18 mouse cellular contexts compared by ENCODE assay signal in genomic region chr3:115762841-115763240, GRCm38 (mm10). TPM values are rescaled to one million over a fixed set of nuclear protein-coding genes. Genes with fewer than 3 reads are reported as not detected.
DNase-seq lines count a peak whose midpoint lies in the region; ATAC-seq and TF ChIP-seq lines count a peak whose summit lies in the region.
"Had no signal": no experiment of that assay in that cellular context is flagged by ENCODE, and none has a peak within 500 bp of the region (broad histone marks: within the 10 kb centered on the region; RNA-seq: fewer than 3 reads in every experiment).

No protein-coding gene starts in this region.

- H3K9ac ChIP-seq in heart, adult 2 months (ENCODE audit: low read depth, low read length): no peak overlapping the region
- no peak overlapping the region for H3K9ac ChIP-seq in kidney, embryonic 14.5 days (ENCODE audit: low read depth, low read length)
- H3K9ac ChIP-seq in heart, embryonic 16.5 days (ENCODE audit: low read length): no peak overlapping the region
- H3K9ac ChIP-seq in neural tube, embryonic 15.5 days (replicated peaks): no peak overlapping the region
- H3K9ac ChIP-seq: lung, embryonic 14.5 days; neural tube, embryonic 13.5 days; stomach, embryonic 15.5 days had no signal

- H3K27ac ChIP-seq in heart, adult 2 months: peak overlapping the region; percentile 77
- peak overlapping the region; percentile 15; the same call in 1 of the 2 replicates for H3K27ac ChIP-seq in kidney, embryonic 14.5 days (ENCODE audit: low read depth, low read length)
- peak overlapping the region; percentile 99 for H3K27ac ChIP-seq in brown adipose tissue, adult 24 weeks (replicated peaks; ENCODE audit: low read depth, low read length)
- H3K27ac ChIP-seq in heart, embryonic 16.5 days (ENCODE audit: low read length): peak overlapping the region; percentile 67
- no peak overlapping the region for H3K27ac ChIP-seq in neural tube, embryonic 15.5 days (replicated peaks)
- H3K27ac ChIP-seq: limb, embryonic 10.5 days; midbrain, embryonic 10.5 days; neural tube, embryonic 13.5 days; stomach, embryonic 15.5 days had no signal

- H3K79me2 ChIP-seq in heart, adult 2 months (replicated peaks; ENCODE audit: control insufficient read depth, insufficient read depth, low read length): no peaks in the 10 kb centered on the region

- peak; percentile 62; the same call in 1 of the 2 replicates for TF ChIP-seq POLR2A in heart, adult 2 months (IDR thresholded peaks at IDR 0.05; ENCODE audit: insufficient read depth, low read depth, low read length)

- peaks cover 6% of the 10 kb centered on the region for H3K36me3 ChIP-seq in heart, adult 2 months (ENCODE audit: control insufficient read depth, insufficient read depth, low read length)
- H3K36me3 ChIP-seq in kidney, embryonic 14.5 days (ENCODE audit: control insufficient read depth, insufficient read depth, low read length): no peaks in the 10 kb centered on the region
- H3K36me3 ChIP-seq in heart, embryonic 16.5 days (ENCODE audit: control insufficient read depth, insufficient read depth): no peaks in the 10 kb centered on the region
- no peaks in the 10 kb centered on the region for H3K36me3 ChIP-seq in neural tube, embryonic 15.5 days
- H3K36me3 ChIP-seq: hindbrain, embryonic 10.5 days; limb, embryonic 10.5 days; midbrain, embryonic 10.5 days; neural tube, embryonic 13.5 days; stomach, embryonic 15.5 days had no signal

- no peaks in the 10 kb centered on the region for H3K27me3 ChIP-seq in heart, adult 2 months (ENCODE audit: control insufficient read depth, insufficient read depth, low read length)
- no peaks in the 10 kb centered on the region for H3K27me3 ChIP-seq in kidney, embryonic 14.5 days (ENCODE audit: control insufficient read depth, insufficient read depth, low read length)
- H3K27me3 ChIP-seq in heart, embryonic 16.5 days (ENCODE audit: control insufficient read depth, insufficient read depth, low read length): no peaks in the 10 kb centered on the region
- H3K27me3 ChIP-seq in neural tube, embryonic 15.5 days (replicated peaks): no peaks in the 10 kb centered on the region
- H3K27me3 ChIP-seq: neural tube, embryonic 13.5 days; stomach, embryonic 15.5 days had no signal

- 0 out of 2 replicates have a peak, but pooled peaks have one; percentile 52 for TF ChIP-seq EP300 in heart, adult 2 months (IDR thresholded peaks at IDR 0.05; ENCODE audit: insufficient read depth, low read depth, low read length)

- TF ChIP-seq CTCF in heart, adult 2 months (IDR thresholded peaks at IDR 0.05): no peak

- intact Hi-C loops in heart, adult 2 months (cut with DNase I): no loop called here
- intact Hi-C loops in heart, postnatal 10 days (cut with DNase I): no loop called here

- no peaks in the 10 kb centered on the region for H3K9me3 ChIP-seq in kidney, embryonic 14.5 days (ENCODE audit: control insufficient read depth, low read length)
- H3K9me3 ChIP-seq in heart, embryonic 16.5 days (replicated peaks; ENCODE audit: control insufficient read depth, low read length): no peaks in the 10 kb centered on the region; the same call in 1 of the 2 replicates
- no peaks in the 10 kb centered on the region for H3K9me3 ChIP-seq in neural tube, embryonic 15.5 days (replicated peaks)
- H3K9me3 ChIP-seq: hindbrain, embryonic 10.5 days; limb, embryonic 10.5 days; midbrain, embryonic 10.5 days; neural tube, embryonic 13.5 days; stomach, embryonic 15.5 days had no signal

- no peak for ATAC-seq in kidney, embryonic 14.5 days (ENCODE audit: low FRiP score, low TSS enrichment)
- ATAC-seq in heart, embryonic 16.5 days (replicated peaks; ENCODE audit: extremely low read depth, insufficient read depth, low FRiP score): no peak
- no peak for ATAC-seq in neural tube, embryonic 15.5 days (ENCODE audit: low FRiP score)

- no peak for DNase-seq in heart, adult 2 months
- no peak for DNase-seq in heart, postnatal 10 days
- no peak for DNase-seq in kidney, postnatal 25 days
- no peak for DNase-seq in cerebellum, postnatal 4 days (ENCODE audit: low spot score in 2 of 2)
- DNase-seq: cerebellum, postnatal 10 days; right cerebral cortex, postnatal 14 days had no signal

- WGBS in heart, adult 2 months: 36% methylated on average over 7 of the region's 7 CpGs
- 69% methylated on average over 7 of the region's 7 CpGs for WGBS in kidney, embryonic 14.5 days
- WGBS in heart, embryonic 16.5 days: 46% methylated on average over 7 of the region's 7 CpGs
- 88% methylated on average over 7 of the region's 7 CpGs for WGBS in neural tube, embryonic 15.5 days

- H3K4me2 ChIP-seq in kidney, embryonic 14.5 days (replicated peaks; ENCODE audit: low read depth, low read length): no peak overlapping the region
- H3K4me2 ChIP-seq in heart, embryonic 16.5 days (ENCODE audit: low read depth, low read length): no peak overlapping the region
- H3K4me2 ChIP-seq in neural tube, embryonic 15.5 days: no peak overlapping the region
- H3K4me2 ChIP-seq: liver, embryonic 11.5 days; lung, embryonic 14.5 days; neural tube, embryonic 13.5 days; stomach, embryonic 15.5 days had no signal

- peaks cover 12% of the 10 kb centered on the region for H3K4me1 ChIP-seq in heart, adult 2 months (ENCODE audit: control insufficient read depth, insufficient read depth, low read length)
- peaks cover 7% of the 10 kb centered on the region; the same call in 1 of the 2 replicates for H3K4me1 ChIP-seq in kidney, embryonic 14.5 days (ENCODE audit: control insufficient read depth, insufficient read depth, low read length)
- peaks cover 15% of the 10 kb centered on the region for H3K4me1 ChIP-seq in brown adipose tissue, adult 24 weeks (ENCODE audit: control insufficient read depth, insufficient read depth, insufficient read length, low read length)
- H3K4me1 ChIP-seq in heart, embryonic 16.5 days (ENCODE audit: control insufficient read depth, insufficient read depth, low read length): peaks cover 27% of the 10 kb centered on the region
- H3K4me1 ChIP-seq in neural tube, embryonic 15.5 days: 0 out of 2 replicates have a peak, but pooled peaks cover 3% of the 10 kb centered on the region
- H3K4me1 ChIP-seq: neural tube, embryonic 13.5 days had no signal

- no peak overlapping the region for H3K4me3 ChIP-seq in heart, adult 2 months
- no peak overlapping the region for H3K4me3 ChIP-seq in kidney, embryonic 14.5 days (ENCODE audit: low read length)
- no peak overlapping the region for H3K4me3 ChIP-seq in brown adipose tissue, adult 24 weeks (ENCODE audit: insufficient read depth, low read depth, low read length)
- H3K4me3 ChIP-seq in heart, embryonic 16.5 days (ENCODE audit: low read length): no peak overlapping the region
- no peak overlapping the region for H3K4me3 ChIP-seq in neural tube, embryonic 15.5 days (replicated peaks)
- H3K4me3 ChIP-seq: hindbrain, embryonic 10.5 days; left cerebral cortex, adult 2 months; limb, embryonic 10.5 days; midbrain, embryonic 10.5 days; neural tube, embryonic 13.5 days; stomach, embryonic 15.5 days had no signal

RNA-seq across cellular contexts. Expression of gene S1pr1, which starts 48.0 kb away (rescaled TPM):
- 10 to 100 TPM; 53.8 to 72.1 TPM for total RNA-seq in heart, adult 2 months (2021)
- polyA plus RNA-seq in heart, adult 2 months (2012; rRNA removed): 67.0 and 90.6 TPM in 2 replicates
- total RNA-seq in heart, postnatal 10 days (2021): 10 to 100 TPM; 74.8 to 95.8 TPM
- polyA plus RNA-seq in kidney, embryonic 14.5 days (2014; fragmentation: Nextera tagmentation; extraction: Ambion mirVana): 10.4 and 11.1 TPM in 2 replicates
- polyA plus RNA-seq in brown adipose tissue, adult 24 weeks (2012; ENCODE audit: insufficient read depth, insufficient read length, missing spikeins): 23.1 and 29.4 TPM in 2 replicates
- polyA plus RNA-seq in heart, embryonic 16.5 days (2015; fragmentation: Nextera tagmentation; extraction: Ambion mirVana): 88.9 and 92.1 TPM in 2 replicates
- 30.5 TPM in 2 replicates for polyA plus RNA-seq in neural tube, embryonic 15.5 days (2015; fragmentation: Nextera tagmentation; extraction: Ambion mirVana)
